Mouse (Mus musculus) kidney, adult 2 months (tissue): Measurements from ENCODE around the gene Pdpk1. TPM values are rescaled to one million over a fixed set of nuclear protein-coding genes. Genes with fewer than 3 reads are reported as not detected.
A peak's percentile ranks its signal among the peaks of the same experiment; 100 is the strongest.

ENCODE experiments used
- DNase-seq: peaks from one replicate; pipeline ENCODE4 v3.0.0; 2021
- H3K27ac ChIP-seq: fragments of 200-500 bp; 2 replicates; pipeline ENCODE4 v1.5.1; 2012; ENCODE audit warnings: low read depth, low read length, control low read depth, inconsistent platforms; ENCODE audit not compliant: insufficient read depth
- H3K27me3 ChIP-seq: fragments of 200-500 bp; replicated peaks from 2 replicates; pipeline ENCODE4 v1.6.1; 2012; ENCODE audit warnings: mild to moderate bottlenecking, moderate library complexity, low read length, inconsistent platforms; ENCODE audit not compliant: control insufficient read depth, insufficient read depth
- H3K36me3 ChIP-seq: fragments of 200-500 bp; 2 replicates; pipeline ENCODE4 v1.6.1; 2012; ENCODE audit warnings: mild to moderate bottlenecking, moderate library complexity, low read length, inconsistent platforms; ENCODE audit not compliant: control insufficient read depth, insufficient read depth
- H3K4me1 ChIP-seq: fragments of 200-500 bp; 2 replicates; pipeline ENCODE4 v1.6.1; 2011; ENCODE audit warnings: low read length; ENCODE audit not compliant: control insufficient read depth, insufficient read depth
- H3K4me3 ChIP-seq: fragments of 200-500 bp; 2 replicates; pipeline ENCODE4 v1.5.1; 2011; ENCODE audit warnings: mild to moderate bottlenecking, low read depth, low read length, control low read depth; ENCODE audit not compliant: insufficient read depth
- CTCF ChIP-seq: fragments of 200-500 bp; conservative IDR thresholded peaks from 2 replicates; pipeline ENCODE4 v1.5.1; 2011; ENCODE audit warnings: low read depth, mild to moderate bottlenecking, control low read depth, low read length, moderate library complexity, mixed read lengths; ENCODE audit not compliant: insufficient read depth, insufficient read length
- POLR2A ChIP-seq: fragments of 200-500 bp; IDR thresholded peaks from one replicate; pipeline ENCODE4 v1.6.1; 2011; ENCODE audit warnings: low read depth, low read length, control low read depth
- WGBS: fragments of 180-500 bp; shearing (Covaris S2); methylation state at CpG from one replicate; pipeline ENCODE4 v1.1.7; 2018; 5-methylcytosine and 5-hydroxymethylcytosine counted together
- polyA plus RNA-seq: library from polyadenylated mRNA; depleted of rRNA; stranded (reverse); fragments of >200 nt; gene quantifications from 2 replicates; pipeline ENCODE4 v1.2.3, GENCODE M21; 2012

Gene Pdpk1
- polyA plus RNA-seq, 1 experiment = 17.1 TPM

DNA sequence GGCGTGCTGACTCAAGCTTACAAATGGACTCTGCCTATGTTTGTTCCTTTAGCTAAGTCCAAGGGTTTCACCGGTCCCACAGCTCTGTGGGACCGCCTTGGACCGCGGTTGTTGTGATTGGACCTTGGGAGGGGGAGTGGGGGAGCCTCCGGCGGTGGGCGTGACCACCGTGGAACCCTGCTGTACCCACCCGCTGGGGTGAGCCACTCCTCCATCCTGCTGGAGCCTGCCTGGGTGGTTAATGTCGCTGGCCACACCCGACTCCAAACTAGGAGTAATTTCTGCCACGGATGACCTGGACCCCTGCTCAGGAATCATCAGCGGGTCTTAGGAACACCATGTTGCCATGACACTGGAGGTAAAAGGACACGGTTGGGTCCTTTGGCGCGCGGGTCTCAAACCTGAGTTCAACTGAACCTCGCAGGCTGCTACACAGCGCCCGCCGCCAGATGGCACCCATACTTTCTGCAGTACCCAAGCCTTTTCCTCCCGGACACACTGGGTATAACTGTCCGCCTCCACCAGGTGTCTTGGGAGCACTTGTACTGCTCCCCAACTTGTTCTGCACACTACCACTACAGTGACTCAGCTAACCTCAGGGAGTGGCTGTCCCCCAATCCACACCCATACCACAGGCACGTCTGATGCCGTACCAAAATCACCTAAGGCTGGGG is 1.3 kb upstream of the Pdpk1 start:
- no peak overlapping the region for H3K27ac ChIP-seq
- DNase-seq = peak; percentile 90
- TF ChIP-seq POLR2A (no peak), CTCF (peak; percentile 91)
- no peaks in the 10 kb centered on the region for H3K27me3 ChIP-seq
- 1% methylated on average over 26 of the region's 26 CpGs for WGBS
- H3K4me3 ChIP-seq = peak overlapping the region; percentile 23; the same call in 1 of the 2 replicates
- no peaks in the 10 kb centered on the region for H3K36me3 ChIP-seq
- H3K4me1 ChIP-seq = peaks cover 9% of the 10 kb centered on the region

DNA sequence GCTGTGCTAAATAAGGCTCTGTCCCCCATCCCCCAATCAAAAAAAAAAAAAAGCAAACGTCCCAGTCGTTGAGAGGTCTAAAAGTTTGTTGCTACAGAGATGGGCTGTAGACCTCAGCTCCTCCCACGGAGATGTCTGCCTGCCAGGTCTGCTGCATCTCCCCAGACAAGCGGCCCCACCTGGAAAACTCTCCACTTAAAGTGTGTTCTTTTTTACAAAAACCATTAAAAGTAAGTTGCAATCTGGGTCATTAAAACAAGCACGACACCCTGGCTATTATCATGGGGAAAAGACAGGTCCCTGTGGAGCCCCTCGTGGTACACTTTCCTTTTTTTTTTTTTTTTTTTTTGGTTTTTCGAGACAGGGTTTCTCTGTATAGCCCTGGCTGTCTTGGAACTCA is 658 bp upstream of the Pdpk1 start:
- DNase-seq = no peak
- Histone ChIP-seq H3K36me3 (no peaks in the 10 kb centered on the region), H3K4me1 (peaks cover 9% of the 10 kb centered on the region), H3K4me3 (no peak overlapping the region), H3K27me3 (no peaks in the 10 kb centered on the region), H3K27ac (no peak overlapping the region)
- TF ChIP-seq CTCF = no peak
- WGBS = 12% methylated on average over 7 of the region's 7 CpGs

DNA sequence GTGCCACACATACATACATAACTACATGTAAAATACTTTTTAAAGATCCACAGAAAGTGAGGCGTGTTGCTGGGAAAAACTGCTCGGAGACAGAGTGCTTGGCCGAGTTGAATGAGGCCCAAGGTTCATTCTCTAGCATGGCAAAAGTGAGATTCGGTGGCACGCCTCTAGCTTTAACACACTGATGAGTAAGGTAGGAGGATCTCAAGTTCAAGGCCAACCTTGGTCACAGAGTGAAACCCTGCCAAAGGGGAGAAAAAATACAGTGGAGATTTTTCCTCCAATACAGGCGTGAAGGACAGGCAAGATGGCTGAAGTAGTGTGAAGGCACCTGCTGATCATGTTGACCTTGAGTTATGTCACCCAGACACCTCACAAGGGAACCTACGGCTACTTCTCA is 1.3 kb downstream of the Pdpk1 start:
- Histone ChIP-seq H3K27ac (no peak overlapping the region), H3K4me3 (no peak overlapping the region), H3K36me3 (no peaks in the 10 kb centered on the region), H3K4me1 (peaks cover 3% of the 10 kb centered on the region; the same call in 1 of the 2 replicates), H3K27me3 (no peaks in the 10 kb centered on the region)
- TF ChIP-seq POLR2A (no peak), CTCF (no peak)
- DNase-seq = no peak
- 94% methylated on average over 7 of the region's 7 CpGs for WGBS

DNA sequence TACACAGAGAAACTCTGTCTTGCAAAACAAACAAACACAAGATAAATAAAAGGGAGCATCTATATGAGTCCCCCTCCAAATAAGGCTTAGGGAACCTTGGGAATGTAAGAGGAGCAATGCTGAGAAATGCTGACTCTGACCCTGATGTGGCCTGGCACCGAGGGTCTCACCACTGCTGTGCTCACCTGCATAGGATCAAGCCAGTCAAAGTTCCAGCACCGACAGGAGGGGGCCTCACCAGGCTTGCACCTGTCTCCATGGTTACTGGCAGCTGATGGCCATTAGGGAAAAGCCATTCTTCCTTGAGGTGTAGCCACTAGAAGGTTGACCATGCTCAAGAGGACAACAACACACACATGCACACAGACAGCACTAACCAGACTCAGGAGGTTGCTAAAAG is 7.8 kb downstream of the Pdpk1 start:
- Histone ChIP-seq H3K4me1 (peaks cover 11% of the 10 kb centered on the region), H3K36me3 (no peaks in the 10 kb centered on the region), H3K27ac (no peak overlapping the region), H3K4me3 (no peak overlapping the region), H3K27me3 (no peaks in the 10 kb centered on the region)
- no peak for DNase-seq
- 50% methylated on average over 2 of the region's 2 CpGs for WGBS
- TF ChIP-seq CTCF (no peak), POLR2A (no peak)

DNA sequence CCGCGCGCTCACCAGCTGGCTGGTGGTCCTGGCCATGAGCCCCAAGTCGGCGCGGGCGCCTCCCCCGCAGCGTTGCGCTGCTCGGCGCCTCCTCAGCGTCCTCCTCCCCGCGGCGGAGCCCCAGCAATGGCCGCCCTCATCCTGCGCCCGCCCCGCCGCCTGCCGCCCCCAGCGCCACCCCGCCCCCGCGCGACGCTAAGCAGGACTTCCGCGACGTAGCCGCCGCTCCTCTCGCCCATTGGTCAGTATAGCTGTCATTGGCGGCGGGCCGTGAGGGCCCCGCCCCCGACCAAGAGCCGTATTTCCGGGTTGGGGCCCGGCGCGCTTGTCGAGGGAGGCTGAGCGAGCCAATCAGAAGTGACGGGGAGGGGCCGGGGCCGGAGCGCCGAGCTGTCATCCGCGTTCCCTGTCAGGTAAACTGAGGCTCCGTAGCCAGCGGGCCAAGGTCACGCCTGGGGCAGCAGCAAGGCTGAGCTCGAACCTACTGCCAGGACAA is 9.3 kb downstream of the Pdpk1 start:
- H3K36me3 ChIP-seq = no peaks in the 10 kb centered on the region
- H3K27me3 ChIP-seq = no peaks in the 10 kb centered on the region
- peaks cover 18% of the 10 kb centered on the region for H3K4me1 ChIP-seq
- TF ChIP-seq POLR2A (peak; percentile 24), CTCF (no peak)
- under 1% methylated on average over 57 of the region's 57 CpGs for WGBS
- peak; percentile 99 for DNase-seq
- peak overlapping the region; percentile 86 for H3K4me3 ChIP-seq
- peak overlapping the region; percentile 82 for H3K27ac ChIP-seq

DNA sequence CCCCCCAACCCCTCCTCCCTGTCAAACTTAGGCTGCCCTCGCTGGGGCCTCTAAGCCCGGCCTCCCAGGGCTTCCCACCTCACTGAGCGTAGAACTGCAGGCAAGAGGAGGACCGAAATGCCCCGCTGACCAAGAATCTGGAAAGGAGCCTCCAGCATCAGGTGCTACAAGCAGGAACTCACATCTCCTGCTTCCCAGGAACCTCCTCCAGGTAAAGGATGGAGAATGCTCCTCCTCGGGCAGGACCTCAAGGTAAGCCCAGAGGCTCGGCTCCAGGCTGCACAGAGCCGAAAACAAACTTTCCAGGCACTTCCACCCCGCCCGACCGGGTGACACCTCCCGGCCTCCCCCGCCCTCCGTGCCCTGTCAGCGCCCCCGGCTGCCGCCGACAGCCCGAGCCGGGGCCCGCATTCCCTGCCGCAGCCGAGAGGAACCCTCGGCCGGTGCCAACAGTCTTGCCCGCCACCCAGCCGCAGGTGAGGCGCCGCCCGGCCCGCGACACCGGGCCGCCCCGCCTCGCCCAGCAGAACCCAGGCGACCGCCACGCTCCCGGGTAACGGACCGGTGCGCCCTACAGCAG is 9.8 kb downstream of the Pdpk1 start:
- WGBS = under 1% methylated on average over 43 of the region's 43 CpGs
- Histone ChIP-seq H3K36me3 (no peaks in the 10 kb centered on the region), H3K27ac (peak overlapping the region; percentile 82), H3K4me1 (peaks cover 18% of the 10 kb centered on the region), H3K27me3 (no peaks in the 10 kb centered on the region), H3K4me3 (peak overlapping the region; percentile 86)
- no peak for TF ChIP-seq POLR2A
- TF ChIP-seq CTCF = no peak
- peak; percentile 71 for DNase-seq

DNA sequence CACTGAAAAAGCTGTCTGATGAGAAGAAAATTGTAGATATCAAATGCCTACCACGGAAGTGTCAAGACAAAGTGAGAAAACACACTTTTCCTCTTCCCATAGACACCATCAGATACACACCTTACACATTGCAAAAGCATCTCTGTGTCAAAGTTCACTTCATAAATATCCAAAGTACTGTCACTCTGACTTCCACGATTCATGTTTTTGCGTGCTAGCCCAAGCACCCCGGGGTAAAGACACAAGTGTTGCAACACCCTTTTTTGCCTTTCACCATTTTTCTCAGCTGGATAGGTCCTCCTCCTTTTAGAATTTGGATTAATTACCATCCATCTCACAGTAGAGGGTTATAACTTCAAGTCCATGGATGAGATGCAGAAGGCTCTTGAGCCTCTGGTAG is 10.8 kb downstream of the Pdpk1 start:
- no peak overlapping the region for H3K4me3 ChIP-seq
- DNase-seq = no peak
- 67% methylated on average over 4 of the region's 4 CpGs for WGBS
- peaks cover 18% of the 10 kb centered on the region for H3K4me1 ChIP-seq
- H3K27me3 ChIP-seq = no peaks in the 10 kb centered on the region
- no peaks in the 10 kb centered on the region for H3K36me3 ChIP-seq
- no peak overlapping the region for H3K27ac ChIP-seq
- TF ChIP-seq CTCF = no peak
- TF ChIP-seq POLR2A = no peak

DNA sequence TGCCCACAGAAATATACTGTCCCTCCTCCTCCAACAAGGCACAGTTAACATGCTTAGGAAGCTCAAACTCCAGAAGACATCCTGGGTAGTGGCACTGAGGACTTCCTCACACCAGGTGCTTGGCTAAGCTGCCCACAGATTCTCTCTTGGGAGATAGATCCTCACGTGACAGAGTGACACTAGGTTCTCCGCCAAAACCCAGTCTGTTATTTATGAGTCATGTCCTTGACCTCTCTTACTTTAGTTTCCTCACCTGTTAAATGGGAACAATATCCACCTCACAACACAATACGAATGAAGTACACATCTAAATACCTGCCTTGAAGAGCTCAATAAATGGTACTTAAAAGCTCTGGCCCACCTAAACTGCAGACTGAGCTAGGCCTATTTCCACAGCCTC is 11.5 kb downstream of the Pdpk1 start:
- Histone ChIP-seq H3K4me1 (peaks cover 18% of the 10 kb centered on the region), H3K27ac (no peak overlapping the region), H3K36me3 (no peaks in the 10 kb centered on the region), H3K27me3 (no peaks in the 10 kb centered on the region), H3K4me3 (no peak overlapping the region)
- WGBS = 51% methylated on average over 3 of the region's 3 CpGs
- TF ChIP-seq CTCF (no peak), POLR2A (no peak)
- no peak for DNase-seq
